Mouse (Mus musculus) spleen, postnatal 14 days (tissue): ENCODE measurements around the gene Cpn1.

ENCODE experiments used
- DNase-seq, 2 experiments: peaks; one replicate each; pipeline ENCODE4 v3.0.0; 2021 to 2022; ENCODE audit warnings: low spot score in 2 of 2

Cpn1 gene

DNA sequence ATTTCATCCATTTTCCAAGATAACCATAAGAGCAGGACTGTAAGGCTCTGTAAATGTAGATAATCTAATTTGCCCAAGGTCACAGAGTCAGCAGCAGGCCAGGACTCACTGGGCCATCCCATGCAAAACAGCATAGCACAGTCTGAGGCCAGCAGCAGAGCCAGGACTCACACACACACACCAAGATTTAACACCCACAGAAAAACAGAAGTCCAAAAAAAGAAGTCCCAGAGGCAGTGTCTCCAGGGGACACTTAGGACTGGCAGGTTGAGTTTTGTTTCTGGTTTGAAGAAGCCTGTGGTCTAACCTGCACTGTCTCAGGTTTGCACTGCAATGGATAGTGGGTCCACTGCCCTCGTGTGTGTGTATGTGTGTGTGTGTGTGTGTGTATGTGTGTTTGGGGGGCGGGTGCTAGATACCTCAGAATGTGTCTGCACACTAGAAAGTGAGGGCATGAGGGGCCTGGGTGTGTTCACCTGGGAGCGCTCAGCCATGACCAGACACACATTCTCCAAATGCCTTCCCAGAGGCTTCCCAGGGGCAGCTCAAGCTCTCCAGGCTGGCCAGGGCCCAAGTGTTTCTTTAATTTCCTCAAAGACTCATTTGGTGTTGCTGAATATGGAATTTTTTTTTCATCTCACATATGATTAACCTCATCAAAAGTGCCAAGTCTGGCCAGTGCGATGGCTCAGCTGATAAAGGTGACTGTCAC, 73.4 kb downstream of the Cpn1 start:
- no peak for DNase-seq

DNA sequence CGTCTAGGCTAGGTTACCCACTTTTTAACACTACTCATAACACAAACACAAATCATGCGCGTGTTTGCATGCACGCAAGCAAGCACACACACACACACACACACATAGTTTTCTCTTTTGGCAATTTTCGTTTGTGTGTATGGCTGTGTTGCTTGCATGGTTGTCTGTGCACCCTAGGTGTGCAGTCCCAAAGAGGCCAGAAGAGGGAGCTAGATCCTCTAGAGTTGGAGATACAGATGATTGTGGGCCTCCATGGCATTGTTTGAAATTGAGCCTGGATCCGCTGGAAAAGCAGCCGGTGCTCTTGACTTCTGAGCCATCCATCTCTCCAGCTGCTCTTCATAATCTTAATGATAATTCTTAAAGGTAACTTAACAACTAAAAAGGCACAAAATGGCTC, 79.9 kb downstream of the Cpn1 start:
- no peak for DNase-seq
